Mouse (Mus musculus): ENCODE data around the gene 4931429L15Rik. TPM values are rescaled to one million over a fixed set of nuclear protein-coding genes. Genes with fewer than 3 reads are reported as not detected.
A peak's percentile ranks its signal among the peaks of the same experiment; 100 is the strongest.

The 4931429L15Rik gene
- polyA plus RNA-seq, 1 experiment from 2014 or later = not detected

GRCm38 (mm10) chr9:46282631-46283436 is 37.0 kb downstream of the 4931429L15Rik start, which contains the start of gene Bud13:
TSS of gene Bud13 (plus strand) at chr9:46283008.
- peaks cover 34% of the 10 kb centered on the region; the same call in 1 of the 2 replicates for H3K36me3 ChIP-seq (ENCODE audit: insufficient read depth, low read length)
- TF ChIP-seq CTCF (IDR thresholded peaks at IDR 0.05; ENCODE audit: low read depth) = peak; percentile 72
- under 1% methylated on average over 55 of the region's 55 CpGs for whole genome bisulfite sequencing

GRCm38 (mm10) chr9:46274494-46274893 is 45.3 kb downstream of the 4931429L15Rik start:
- H3K4me3 ChIP-seq (replicated peaks; ENCODE audit: low read depth, low read length) = no peak overlapping the region
- no peaks in the 10 kb centered on the region for H3K9me3 ChIP-seq (replicated peaks; ENCODE audit: low read length)
- no peak overlapping the region for H3K9ac ChIP-seq (ENCODE audit: low read depth, low read length)
- 57% methylated on average over 9 of the region's 9 CpGs for WGBS
- TF ChIP-seq CTCF (IDR thresholded peaks at IDR 0.05; ENCODE audit: low read depth) = no peak
- ATAC-seq (replicated peaks; ENCODE audit: low FRiP score, low read depth) (no peak), DNase-seq (ENCODE audit: low spot score) (no peak)
- no peak overlapping the region for H3K27ac ChIP-seq
- no peak overlapping the region for H3K4me2 ChIP-seq (ENCODE audit: low read length)
- H3K36me3 ChIP-seq (ENCODE audit: insufficient read depth, low read length) = peaks cover 36% of the 10 kb centered on the region
- peaks cover 2% of the 10 kb centered on the region; the same call in 1 of the 2 replicates for H3K4me1 ChIP-seq (replicated peaks; ENCODE audit: insufficient read depth, low read length)
- no peaks in the 10 kb centered on the region for H3K27me3 ChIP-seq (ENCODE audit: insufficient read depth, low read length)

More at GRCm38 (mm10) chr9:46282631-46283436, 37.0 kb downstream of the 4931429L15Rik start, which contains the start of gene Bud13:
- peak within 1 kb of the TSS; percentile 80 for H3K9ac ChIP-seq (ENCODE audit: low read depth, low read length)
- H3K27ac ChIP-seq = peak within 1 kb of the TSS; percentile 89
- H3K4me3 ChIP-seq (replicated peaks; ENCODE audit: low read depth, low read length) = peak within 1 kb of the TSS; percentile 84
- DNase-seq (ENCODE audit: low spot score) (peak; percentile 97), ATAC-seq (replicated peaks; ENCODE audit: low FRiP score, low read depth) (peak; percentile 92)
- no peaks in the 10 kb centered on the region for H3K27me3 ChIP-seq (ENCODE audit: insufficient read depth, low read length)
- H3K9me3 ChIP-seq (replicated peaks; ENCODE audit: low read length) = no peaks in the 10 kb centered on the region
- peaks cover 6% of the 10 kb centered on the region for H3K4me1 ChIP-seq (replicated peaks; ENCODE audit: insufficient read depth, low read length)
- peak within 1 kb of the TSS; percentile 63 for H3K4me2 ChIP-seq (ENCODE audit: low read length)

GRCm38 (mm10) chr9:46272677-46273454 is 46.9 kb downstream of the 4931429L15Rik start, which contains the start of gene Zpr1:
TSS of gene Zpr1 (plus strand) at chr9:46273064.
- WGBS = 5% methylated on average over 45 of the region's 45 CpGs
- TF ChIP-seq CTCF (IDR thresholded peaks at IDR 0.05; ENCODE audit: low read depth) = peak; percentile 59

GRCm38 (mm10) chr9:46272070-46272469 is 47.7 kb downstream of the 4931429L15Rik start:
- no peak for ATAC-seq (replicated peaks; ENCODE audit: low FRiP score, low read depth)
- Histone ChIP-seq H3K36me3 (ENCODE audit: insufficient read depth, low read length) (peaks cover 19% of the 10 kb centered on the region), H3K9ac (ENCODE audit: low read depth, low read length) (no peak overlapping the region), H3K4me1 (replicated peaks; ENCODE audit: insufficient read depth, low read length) (peaks cover 2% of the 10 kb centered on the region; the same call in 1 of the 2 replicates), H3K9me3 (replicated peaks; ENCODE audit: low read length) (no peaks in the 10 kb centered on the region), H3K27me3 (ENCODE audit: insufficient read depth, low read length) (no peaks in the 10 kb centered on the region), H3K4me3 (replicated peaks; ENCODE audit: low read depth, low read length) (no peak overlapping the region), H3K27ac (no peak overlapping the region), H3K4me2 (ENCODE audit: low read length) (no peak overlapping the region)
- no peak for DNase-seq (ENCODE audit: low spot score)
- WGBS = 85% methylated on average over 9 of the region's 9 CpGs
- no peak for TF ChIP-seq CTCF (IDR thresholded peaks at IDR 0.05; ENCODE audit: low read depth)

More at GRCm38 (mm10) chr9:46272677-46273454, 46.9 kb downstream of the 4931429L15Rik start, which contains the start of gene Zpr1:
- Histone ChIP-seq H3K4me3 (replicated peaks; ENCODE audit: low read depth, low read length) (peak within 1 kb of the TSS; percentile 81), H3K4me1 (replicated peaks; ENCODE audit: insufficient read depth, low read length) (peaks cover 2% of the 10 kb centered on the region; the same call in 1 of the 2 replicates), H3K4me2 (ENCODE audit: low read length) (peak within 1 kb of the TSS; percentile 78), H3K27ac (peak within 1 kb of the TSS; percentile 68), H3K9me3 (replicated peaks; ENCODE audit: low read length) (no peaks in the 10 kb centered on the region), H3K9ac (ENCODE audit: low read depth, low read length) (peak within 1 kb of the TSS; percentile 79), H3K36me3 (ENCODE audit: insufficient read depth, low read length) (peaks cover 27% of the 10 kb centered on the region), H3K27me3 (ENCODE audit: insufficient read depth, low read length) (no peaks in the 10 kb centered on the region)
- DNase-seq (ENCODE audit: low spot score) = peak; percentile 98
- peak; percentile 92 for ATAC-seq (replicated peaks; ENCODE audit: low FRiP score, low read depth)

- no peak overlapping the region for H3K4me3 ChIP-seq (replicated peaks; ENCODE audit: low read depth, low read length)
- ATAC-seq (replicated peaks; ENCODE audit: low FRiP score, low read depth) (no peak), DNase-seq (ENCODE audit: low spot score) (no peak)
- no peak overlapping the region for H3K9ac ChIP-seq (ENCODE audit: low read depth, low read length)
- H3K9me3 ChIP-seq (replicated peaks; ENCODE audit: low read length) = no peaks in the 10 kb centered on the region
- peaks cover 2% of the 10 kb centered on the region; the same call in 1 of the 2 replicates for H3K4me1 ChIP-seq (replicated peaks; ENCODE audit: insufficient read depth, low read length)
- TF ChIP-seq CTCF (IDR thresholded peaks at IDR 0.05; ENCODE audit: low read depth) = no peak
- peaks cover 10% of the 10 kb centered on the region; the same call in 1 of the 2 replicates for H3K36me3 ChIP-seq (ENCODE audit: insufficient read depth, low read length)
- no peak overlapping the region for H3K4me2 ChIP-seq (ENCODE audit: low read length)
- 92% methylated on average over 4 of the region's 4 CpGs for WGBS
- no peak overlapping the region for H3K27ac ChIP-seq
- H3K27me3 ChIP-seq (ENCODE audit: insufficient read depth, low read length) = no peaks in the 10 kb centered on the region
Observed at GRCm38 (mm10) chr9:46270782-46271181, 49.0 kb downstream of the 4931429L15Rik start.

- Histone ChIP-seq H3K4me3 (replicated peaks; ENCODE audit: low read depth, low read length) (no peak overlapping the region), H3K9ac (ENCODE audit: low read depth, low read length) (no peak overlapping the region), H3K4me1 (replicated peaks; ENCODE audit: insufficient read depth, low read length) (peaks cover 2% of the 10 kb centered on the region; the same call in 1 of the 2 replicates), H3K9me3 (replicated peaks; ENCODE audit: low read length) (no peaks in the 10 kb centered on the region), H3K27ac (no peak overlapping the region), H3K4me2 (ENCODE audit: low read length) (no peak overlapping the region), H3K36me3 (ENCODE audit: insufficient read depth, low read length) (no peaks in the 10 kb centered on the region), H3K27me3 (ENCODE audit: insufficient read depth, low read length) (no peaks in the 10 kb centered on the region)
- ATAC-seq (replicated peaks; ENCODE audit: low FRiP score, low read depth) (no peak), DNase-seq (ENCODE audit: low spot score) (no peak)
- WGBS = 85% methylated on average over 5 of the region's 5 CpGs
- no peak for TF ChIP-seq CTCF (IDR thresholded peaks at IDR 0.05; ENCODE audit: low read depth)
Observed at GRCm38 (mm10) chr9:46269125-46269524, 50.7 kb downstream of the 4931429L15Rik start.
